Mouse (Mus musculus) urinary bladder, adult 2 months (tissue): Measurements from ENCODE around the gene Dap. TPM values are rescaled to one million over a fixed set of nuclear protein-coding genes. Genes with fewer than 3 reads are reported as not detected.

ENCODE experiments used
- DNase-seq: peaks from one replicate; pipeline ENCODE4 v3.0.0; 2022; ENCODE audit warnings: low spot score
- polyA plus RNA-seq: library from polyadenylated mRNA; depleted of rRNA; stranded (reverse); fragments of >200 nt; gene quantifications from 2 replicates; pipeline ENCODE4 v1.2.3, GENCODE M21; 2012

Gene Dap
- polyA plus RNA-seq, 1 experiment: 210 TPM

DNA sequence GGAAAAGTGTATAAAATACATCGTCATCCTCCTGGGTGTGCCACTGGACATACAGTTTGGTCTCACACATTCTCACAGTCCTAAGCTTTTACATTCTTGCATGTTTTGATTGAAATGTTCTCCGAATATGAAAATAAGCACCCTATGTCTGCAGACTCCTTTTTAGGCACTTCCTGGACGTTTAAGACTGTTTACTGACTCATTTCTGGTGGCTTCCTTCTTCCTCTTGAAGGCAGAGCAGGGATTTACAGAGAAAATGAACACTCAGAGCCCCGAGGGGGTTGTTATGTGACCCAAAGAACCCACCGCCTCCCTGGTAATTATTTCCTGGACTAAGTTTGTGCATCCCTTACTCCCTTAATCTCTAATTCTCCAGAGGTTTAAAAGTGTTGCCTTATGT lies 13.8 kb downstream of the Dap start:
- DNase-seq: no peak

DNA sequence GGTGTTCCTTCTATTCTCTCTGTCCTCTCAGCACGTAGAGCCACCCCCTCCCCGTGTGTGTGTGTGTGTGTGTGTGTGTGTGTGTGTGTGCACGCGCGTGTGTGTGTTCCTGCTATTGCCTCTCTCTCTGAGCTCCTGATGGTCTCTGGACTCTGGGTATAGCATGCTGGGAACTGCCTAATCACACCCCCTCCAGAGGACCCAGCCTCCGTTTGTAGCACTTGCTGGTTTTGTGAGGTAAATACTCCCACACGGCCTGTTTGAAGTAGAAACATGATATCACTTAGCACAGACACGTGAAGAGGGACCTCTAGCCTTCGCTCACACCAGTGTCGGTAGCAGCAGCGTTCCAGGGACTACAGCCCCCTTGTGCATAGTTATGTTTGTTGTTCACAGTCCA lies 14.5 kb downstream of the Dap start:
- no peak for DNase-seq

DNA sequence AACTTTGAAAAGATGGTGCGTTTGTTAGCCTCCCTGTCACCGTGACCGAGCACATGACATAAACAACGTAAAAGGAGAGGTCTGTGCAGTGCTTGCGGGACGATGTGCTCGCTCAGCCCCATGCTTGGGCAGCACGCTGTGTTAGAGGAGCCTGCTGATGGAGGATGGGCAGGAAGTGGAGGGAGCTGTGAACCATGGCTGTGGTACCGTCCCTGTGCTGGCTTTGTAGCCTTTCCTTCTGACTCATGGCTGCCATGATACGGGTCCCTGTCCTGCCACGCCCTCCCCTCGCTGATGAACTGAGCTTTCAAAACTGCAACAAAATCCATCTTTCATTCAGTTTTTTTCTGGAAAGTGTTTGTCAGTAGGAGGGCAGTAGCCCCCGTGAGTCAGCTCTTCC lies 15.6 kb downstream of the Dap start:
- DNase-seq: no peak

DNA sequence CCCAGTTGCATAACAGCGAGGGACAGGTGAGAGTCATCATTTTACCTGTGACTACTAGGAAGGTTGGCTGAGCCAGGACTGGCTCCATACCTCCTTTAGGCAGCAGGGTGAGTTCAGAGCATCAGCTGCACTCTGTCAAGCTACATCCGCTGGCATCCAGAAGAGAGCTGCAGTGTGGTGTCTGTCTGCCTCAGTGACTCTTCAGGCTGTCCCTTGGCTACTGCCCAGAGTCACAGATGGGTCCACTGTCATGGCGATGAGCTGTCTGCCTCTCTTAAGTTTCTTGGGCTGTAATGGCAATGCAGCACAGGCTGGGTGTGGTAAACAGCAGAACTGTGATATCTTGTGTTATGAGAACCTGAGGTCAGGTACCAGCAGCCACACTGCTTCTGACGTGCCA lies 16.1 kb downstream of the Dap start:
- no peak for DNase-seq

DNA sequence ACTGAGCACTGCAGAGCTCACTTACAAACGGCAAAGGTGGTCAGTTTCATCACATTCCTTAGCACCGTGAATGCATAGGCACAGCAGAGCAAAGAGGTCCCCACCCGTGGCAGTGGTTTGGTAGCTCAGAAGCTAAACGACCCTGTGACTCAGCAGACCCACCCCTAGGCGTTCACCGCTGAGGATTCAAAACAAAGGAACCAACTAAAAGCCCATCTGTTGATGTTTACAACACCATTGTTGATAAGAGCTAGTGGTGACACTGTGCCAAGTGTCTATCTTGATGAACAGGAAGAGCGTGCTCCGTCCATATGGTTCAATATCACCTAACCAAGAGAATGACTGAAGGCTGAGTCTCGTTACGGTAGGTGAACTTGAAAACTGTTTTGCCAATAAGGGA lies 19.1 kb downstream of the Dap start:
- no peak for DNase-seq

DNA sequence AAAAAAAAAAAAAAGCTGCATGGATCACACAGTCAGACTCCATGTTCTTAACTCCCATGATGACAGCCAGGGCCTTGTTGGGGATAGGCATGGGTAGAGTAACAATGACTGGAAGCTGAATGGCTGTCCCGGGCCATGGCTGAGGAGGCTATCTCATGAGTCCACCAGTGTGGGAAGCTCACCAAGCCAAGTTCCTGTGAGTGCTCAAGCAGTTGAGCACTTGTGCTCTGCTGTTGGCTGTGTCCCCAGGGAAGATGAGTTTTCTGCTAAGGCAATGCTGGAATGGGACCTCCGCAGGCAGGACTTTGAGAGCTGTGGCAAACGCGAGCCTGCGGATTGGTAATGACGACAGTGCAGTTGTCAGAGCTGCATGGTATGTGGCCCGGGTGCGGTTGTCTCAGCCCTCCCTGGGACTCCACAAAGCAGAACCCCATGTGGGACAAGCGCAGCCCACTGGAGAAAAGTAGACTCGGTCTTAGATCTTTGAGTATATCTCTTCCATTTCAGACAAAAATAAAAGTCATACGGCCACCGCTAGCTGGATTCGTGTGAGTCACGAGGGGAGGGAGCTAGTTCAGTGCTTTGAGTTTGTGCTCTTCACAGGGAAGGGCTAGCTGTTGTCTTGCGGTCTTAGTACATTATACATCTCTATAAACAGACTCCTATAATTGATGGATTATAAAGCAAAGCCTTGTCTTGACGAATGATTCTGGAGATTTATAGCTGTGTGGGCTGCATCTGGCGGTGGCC lies 20.8 kb downstream of the Dap start:
- DNase-seq: no peak

DNA sequence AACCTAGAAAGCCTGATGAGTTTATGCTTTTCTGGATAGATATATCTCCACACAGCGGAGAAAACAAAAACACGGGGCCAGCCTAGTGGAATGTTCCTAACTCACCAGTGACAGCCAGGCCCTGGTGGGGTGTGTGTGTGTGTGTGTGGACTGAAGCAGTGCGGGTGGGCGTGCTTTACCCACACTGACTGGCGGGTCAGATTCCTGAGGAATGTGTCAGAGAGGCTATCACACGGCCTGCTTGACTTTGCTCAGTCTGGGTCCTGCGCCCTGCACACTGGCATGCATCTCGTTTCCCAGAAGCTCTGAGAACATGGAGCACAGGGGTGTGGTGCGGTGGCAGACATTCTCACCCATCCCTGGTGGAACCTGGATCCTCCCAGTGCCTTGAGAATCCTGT lies 21.8 kb downstream of the Dap start:
- no peak for DNase-seq

DNA sequence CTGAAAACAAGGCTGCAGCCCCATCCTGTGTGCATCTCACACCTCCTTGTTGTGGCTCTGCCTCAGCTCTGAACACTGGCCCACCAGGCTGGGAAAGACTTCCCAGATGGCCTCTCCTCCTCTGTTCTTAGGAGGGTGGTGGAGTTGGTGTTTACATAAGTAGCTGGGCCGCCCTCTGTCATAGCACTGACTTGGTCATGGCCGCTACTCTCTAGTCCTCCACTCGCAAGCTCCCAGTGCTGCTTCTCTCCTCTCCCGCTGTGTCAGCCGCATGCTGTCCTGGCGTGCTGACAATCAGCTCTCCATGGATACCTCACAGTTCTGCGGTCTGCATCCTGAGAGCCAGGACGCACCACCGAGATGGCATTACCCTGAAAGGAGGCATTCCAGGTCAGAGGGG lies 22.9 kb downstream of the Dap start:
- no peak for DNase-seq

DNA sequence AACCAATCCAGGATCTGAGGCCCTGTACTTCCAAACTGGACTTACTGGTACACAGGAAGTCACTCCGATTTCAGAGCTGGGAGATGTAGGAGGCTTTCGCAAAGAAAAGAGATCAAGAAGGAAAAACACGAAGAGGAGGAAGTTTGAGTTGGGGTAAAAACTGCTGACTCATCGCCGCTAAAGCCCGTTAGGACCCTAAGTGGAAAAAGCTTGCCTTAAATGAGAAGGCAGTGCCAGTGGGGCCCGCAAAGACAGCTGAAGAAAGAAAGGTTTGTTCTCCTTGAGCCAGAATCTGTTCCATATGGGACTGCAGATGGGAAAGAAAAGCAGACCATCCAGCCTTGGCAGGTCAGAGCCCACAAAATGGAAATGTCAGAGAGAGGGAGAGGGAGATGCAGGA lies 24.8 kb downstream of the Dap start:
- DNase-seq: no peak

DNA sequence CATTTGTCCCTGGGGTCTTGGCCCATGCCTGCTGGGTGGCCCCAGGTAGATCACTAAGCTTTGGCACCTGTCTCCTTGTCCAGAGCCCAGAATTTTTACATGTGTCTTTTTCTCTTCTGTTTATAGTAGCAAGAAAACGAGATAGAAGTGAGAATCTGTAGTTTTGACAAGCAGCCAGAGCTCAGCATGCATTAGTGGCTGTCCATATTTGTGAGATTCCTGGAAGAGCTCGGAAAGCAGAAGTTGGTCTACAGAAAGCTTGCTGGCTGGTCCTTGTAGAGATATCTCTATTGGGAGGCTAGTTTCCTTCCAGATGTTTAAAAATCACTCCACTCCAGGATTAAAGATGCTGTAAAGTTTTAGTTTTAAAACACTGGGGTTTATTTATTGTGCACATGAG lies 25.9 kb downstream of the Dap start:
- no peak for DNase-seq

DNA sequence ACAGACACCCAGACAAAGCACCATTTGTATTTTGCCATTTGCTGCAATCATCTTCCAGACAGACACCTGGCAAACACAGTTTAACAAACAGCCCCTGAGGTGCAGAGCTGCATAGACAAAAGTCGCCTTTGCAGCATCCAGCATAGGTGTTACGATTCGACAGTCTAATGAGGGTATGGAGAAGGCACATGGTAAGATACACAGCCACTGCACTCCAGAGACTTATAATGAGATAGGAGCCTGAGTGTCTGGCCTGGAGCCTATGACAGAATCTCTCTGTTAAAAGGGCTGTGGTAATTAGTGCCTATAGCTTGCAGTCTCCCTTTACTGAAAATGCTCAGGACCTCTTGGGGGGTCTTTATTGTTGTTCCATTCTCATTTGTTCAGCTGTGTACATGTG lies 26.6 kb downstream of the Dap start:
- DNase-seq: no peak

DNA sequence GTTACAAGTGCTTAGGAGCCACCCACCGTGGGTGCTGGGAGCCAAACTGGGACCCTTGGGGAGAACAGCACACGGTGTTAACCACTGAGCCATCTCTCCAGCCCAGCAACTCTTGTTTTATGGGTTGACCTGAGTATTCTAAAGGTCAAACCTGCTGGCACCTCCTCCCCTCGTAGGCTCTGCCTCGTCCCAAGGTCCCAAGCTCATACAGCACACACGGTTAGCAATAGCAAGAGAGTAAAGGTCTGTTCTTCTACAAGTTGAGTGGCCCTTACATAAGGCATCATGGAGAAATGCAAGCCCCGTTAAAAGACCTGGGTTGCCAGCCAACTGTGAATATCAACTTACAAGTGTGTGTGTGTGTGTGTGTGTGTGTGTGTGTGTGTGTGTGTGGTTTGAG lies 27.1 kb downstream of the Dap start:
- DNase-seq: no peak

DNA sequence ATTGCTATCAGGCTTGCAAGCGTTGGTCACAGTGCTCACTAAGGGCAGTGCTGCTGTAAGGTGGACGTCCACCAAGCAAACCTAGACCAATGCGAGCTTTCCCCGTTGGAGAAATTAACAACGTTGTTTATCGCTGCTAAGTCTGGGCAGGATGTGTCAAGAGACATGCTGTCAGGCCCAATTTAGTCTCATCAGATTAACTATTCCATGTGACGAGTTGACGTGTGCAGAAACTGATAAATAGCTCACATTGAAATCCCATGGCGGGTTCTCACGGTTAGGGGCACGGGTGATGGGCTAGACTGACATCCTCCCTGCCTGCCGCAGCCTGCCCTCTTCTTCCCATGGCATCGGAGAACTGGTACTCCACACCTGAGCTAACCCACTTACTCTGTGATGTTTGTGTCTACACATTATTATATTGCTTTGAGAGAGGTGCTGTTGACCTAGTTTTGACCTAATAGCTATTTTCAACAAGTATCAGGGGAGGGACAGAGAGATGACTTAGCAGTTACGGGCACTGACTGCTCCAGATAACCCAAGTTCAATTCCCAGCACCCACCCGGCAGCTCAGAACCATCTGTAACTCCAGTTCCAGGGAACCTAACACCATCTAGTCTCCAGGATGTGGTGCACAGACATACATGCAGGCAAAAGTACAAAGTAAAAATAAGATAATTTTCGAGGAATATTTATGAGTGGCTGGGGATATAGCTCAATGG lies 28.6 kb downstream of the Dap start:
- no peak for DNase-seq

DNA sequence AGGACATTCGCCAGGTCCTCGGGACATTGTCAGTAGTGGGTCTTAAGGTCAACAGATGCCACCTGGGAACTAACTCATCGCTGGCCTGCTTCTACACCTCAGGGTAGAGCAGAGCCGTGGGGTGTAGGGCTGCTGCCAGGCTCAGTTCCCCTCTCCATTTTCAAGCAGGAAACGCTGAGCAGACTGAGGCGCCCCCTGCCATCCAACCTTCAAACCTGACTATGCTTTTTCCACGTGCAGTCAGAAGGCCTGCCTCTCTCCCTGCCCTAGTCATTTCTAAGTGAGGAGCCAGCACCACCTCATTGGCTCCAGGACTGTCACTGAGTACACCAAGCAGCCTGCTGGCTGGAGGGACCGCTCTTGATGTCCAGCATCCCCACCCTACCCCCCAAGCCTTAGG lies 29.3 kb downstream of the Dap start:
- DNase-seq: no peak

DNA sequence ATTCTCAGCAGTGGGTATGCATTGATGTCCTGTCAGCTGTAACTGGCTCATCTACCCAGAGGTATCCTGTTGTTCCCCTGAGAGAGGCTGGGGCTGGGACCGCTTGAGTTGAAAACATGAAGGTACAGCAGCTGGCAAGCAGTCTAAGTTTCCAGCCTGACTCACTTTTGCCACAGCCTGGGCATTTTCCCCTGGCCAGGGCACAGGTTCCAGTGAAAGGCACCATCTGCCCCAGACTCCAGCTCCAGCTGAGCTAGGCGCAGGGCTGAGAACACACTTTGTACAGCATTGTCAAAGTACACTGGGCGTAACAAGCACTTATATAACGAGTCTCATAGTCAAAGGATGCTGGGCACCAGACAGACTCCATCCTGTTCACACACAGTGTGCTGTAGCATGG lies 29.8 kb downstream of the Dap start:
- no peak for DNase-seq

DNA sequence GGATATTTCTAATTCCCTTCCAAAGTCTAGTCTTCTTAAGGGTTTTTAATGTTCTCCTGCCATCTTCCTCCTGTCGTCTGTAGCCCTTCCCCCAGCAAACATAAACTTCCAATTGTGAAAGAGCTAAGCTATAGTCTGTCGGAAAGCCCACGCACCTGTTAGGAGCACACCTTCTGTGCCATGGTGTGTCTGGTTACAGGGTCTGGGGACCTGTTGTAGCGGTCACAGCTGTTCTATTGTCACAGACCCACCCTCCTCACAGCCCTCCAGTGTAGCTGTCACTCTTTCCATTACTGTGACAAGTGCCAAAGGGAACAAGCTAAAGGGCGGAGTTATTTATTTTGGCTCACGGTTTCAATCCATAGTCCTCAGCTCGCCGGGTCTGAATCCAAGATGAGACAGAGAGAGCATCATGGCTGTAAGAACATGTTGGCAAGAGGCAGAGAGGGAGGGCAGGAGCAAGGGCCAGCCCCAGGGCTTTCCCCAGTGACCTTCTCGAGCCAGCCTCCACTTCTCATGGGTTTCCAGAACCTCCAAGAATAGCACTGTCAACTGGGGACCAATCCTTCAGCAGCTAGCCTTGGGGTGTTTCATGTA lies 30.9 kb downstream of the Dap start:
- no peak for DNase-seq

DNA sequence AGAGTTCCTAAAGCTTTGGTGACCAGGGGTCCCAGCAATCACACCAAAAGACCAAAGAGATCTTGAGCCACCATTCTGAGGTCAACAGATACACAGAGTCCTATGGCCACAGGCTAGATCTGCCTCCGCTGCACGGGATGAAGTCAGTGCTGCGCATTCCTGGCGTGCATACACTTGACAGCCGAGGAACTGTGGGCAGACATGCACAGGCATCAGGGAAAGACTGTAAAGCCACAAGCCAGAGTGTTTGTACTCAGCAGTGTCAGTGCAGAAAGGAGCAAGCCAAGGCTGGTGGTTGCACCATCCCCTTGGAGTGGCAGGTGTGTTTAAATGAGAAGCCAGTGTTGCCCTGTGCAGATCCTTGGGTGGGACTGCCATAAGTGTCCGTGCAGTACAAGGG lies 31.6 kb downstream of the Dap start:
- DNase-seq: no peak

DNA sequence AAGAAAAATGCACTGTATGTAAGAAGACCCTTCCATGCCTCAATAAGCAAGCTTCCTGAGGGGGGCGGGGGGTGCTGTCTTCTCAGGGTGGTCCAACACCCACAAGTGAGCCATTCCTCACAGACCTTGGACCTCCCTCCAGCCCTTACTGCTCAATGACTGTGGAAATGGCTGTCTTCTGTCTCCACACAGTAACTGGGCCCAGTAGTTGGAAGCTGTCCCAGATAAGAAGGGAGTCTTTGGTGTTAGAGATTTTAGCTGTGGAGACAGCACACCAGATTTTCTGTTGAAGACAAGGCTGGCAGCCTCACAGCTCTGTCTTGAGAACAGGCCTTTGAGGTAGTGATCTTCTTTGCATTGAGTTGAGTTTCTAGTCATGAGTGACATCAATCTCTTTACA lies 33.2 kb downstream of the Dap start:
- DNase-seq: no peak

DNA sequence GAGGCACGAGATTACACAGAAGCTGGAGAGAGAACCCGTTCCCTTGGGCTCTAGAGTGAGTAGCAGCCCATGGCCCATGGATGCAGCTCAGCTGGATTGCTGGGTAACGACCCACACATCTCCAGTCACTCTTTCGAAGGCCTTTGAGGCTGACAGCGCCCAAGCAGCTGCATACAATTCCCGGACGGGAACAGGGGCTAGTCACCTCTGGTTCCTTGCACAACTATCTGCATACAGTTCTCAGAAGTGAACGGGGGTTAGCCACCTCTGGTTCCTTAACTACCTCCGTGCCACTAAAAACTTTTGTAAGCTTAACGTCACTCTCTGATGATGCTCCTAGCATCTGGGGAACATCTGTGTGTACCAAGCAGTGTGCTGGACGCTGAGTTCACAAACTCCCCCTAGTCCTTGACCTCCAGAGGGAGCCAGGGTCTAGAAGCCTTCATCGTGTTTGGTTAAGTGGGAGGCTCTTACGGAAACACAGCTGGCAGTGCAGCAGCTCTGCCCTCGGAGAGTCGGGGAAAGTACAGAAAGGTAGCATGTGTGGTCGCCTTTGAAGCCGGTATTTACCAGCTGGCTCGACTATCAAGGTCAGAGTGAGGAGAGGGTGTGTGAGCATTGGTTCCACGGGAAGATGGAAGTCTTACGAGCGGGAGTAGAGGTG lies 34.0 kb downstream of the Dap start:
- no peak for DNase-seq

DNA sequence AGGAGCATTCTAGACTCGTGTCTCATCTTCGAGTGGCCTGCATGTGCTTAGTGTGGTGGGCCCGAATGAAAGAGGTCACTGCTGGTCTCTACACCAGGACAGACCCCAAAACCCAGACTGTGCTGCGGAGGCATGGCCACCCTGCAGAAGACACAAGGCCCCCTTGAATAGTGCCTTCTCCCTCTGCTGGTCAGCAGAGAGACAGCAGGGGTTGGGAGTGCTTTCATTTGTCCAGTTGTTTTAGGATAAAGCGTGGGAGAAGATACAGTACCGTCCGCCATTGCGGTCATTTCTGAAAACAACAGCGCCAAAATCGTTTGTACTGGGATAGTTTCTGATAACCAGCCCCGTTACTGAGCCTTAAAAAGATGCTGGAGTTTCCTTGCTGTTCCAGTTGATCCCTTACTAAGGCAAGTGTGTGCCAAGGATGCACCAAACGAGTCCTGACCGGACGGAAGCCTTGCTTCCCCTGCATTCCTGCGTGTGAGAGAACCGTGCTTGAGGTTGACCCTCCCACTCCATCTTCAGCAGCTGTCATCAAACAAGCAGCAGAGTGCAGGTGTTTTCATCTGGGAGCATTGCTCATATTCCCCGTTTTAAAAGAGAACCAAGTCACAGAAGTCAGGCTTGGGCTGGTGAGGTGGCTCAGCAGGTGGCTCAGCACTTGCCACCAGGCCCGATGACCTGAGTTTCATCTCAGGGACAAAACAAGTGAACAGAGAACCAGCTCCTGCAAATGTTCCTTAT lies 34.8 kb downstream of the Dap start:
- DNase-seq: no peak

DNA sequence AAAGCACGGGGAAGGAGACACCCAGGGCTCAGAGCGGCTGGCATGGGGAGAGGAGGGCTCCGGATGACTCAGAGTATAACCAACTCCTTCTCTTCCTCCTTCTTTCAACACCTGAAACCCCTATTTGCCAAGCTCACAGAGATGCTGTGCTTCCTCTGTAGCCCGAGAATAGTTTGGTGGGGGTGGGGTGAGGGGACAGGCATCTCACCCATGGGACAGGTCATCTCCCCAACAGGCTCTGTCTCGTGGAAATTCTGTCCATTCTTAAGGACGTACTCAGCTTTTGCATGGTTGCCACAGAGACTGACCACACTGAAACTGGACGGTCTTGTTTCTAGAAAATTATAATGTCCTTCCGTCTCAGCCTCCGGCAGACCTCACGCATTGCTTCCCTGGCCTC lies 37.0 kb downstream of the Dap start:
- no peak for DNase-seq

DNA sequence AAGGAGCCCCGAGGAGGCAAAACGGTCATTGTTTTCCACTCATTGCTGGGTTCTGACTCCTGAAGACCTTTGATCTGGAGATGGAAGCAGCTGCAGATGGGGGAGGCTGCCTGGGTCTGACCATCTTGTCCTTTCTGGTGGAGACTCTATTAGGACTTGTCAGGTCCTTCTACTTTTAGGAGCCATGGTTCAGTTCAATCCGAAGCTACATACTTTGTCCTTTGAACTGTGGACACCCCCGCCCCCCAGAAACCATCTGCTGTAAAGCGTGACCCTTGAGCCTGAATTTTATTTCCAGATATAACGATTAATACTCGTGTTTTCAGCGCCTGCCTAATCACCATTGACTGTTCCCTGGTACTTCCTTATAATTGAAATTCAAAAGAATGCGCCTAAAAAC lies 38.2 kb downstream of the Dap start:
- DNase-seq: no peak
